Mouse (Mus musculus): ENCODE results near the gene Ndufs1.

DNA sequence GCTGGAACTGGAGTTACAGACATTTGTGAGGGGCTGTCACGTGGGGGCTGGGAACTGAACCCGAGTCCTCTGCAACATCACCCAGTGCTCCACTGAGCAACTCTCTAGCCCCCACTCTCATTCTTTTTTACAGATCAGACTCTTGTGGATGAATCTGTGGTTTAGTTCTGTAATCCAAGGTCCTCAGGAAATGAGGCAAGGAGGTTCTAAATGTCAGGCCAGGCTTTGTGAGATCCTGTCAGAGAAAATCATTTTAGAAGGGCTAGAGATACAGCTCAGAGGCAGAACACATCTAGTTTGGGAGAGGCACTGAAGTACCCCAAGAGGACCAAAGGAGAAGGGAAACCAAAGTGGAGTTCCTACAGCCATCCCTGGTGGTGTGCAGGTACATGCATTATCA, 45.8 kb downstream of the Ndufs1 start:
- no peak for TF ChIP-seq CTCF (IDR thresholded peaks at IDR 0.05; ENCODE audit: insufficient read depth, low read length)
- TF ChIP-seq POLR2A (IDR thresholded peaks at IDR 0.05; ENCODE audit: borderline replicate concordance, extremely low read depth, low read depth, low read length) = no peak
